Mouse (Mus musculus) MEL (cell line): ENCODE data around the gene Auts2.

ENCODE experiments used
- CTCF ChIP-seq, 3 experiments: IDR thresholded peaks in 2 of 3; conservative IDR thresholded peaks in 1 of 3; 2 replicates each; pipeline ENCODE4 v1.5.1; 2011 to 2012; ENCODE audit warnings: low read length in 3 of 3, low read depth in 2 of 3, mild to moderate bottlenecking in 2 of 3, improper control_type of control experiment in 1 of 3, inconsistent platforms in 1 of 3, mixed read lengths in 1 of 3, moderate library complexity in 1 of 3; ENCODE audit not compliant: control insufficient read depth in 1 of 3, insufficient read depth in 1 of 3, poor library complexity in 1 of 3, severe bottlenecking in 1 of 3
- E2F4 ChIP-seq: IDR thresholded peaks from 2 replicates; pipeline ENCODE4 v1.6.1; 2011; ENCODE audit warnings: low read depth, low read length, improper control_type of control experiment, borderline replicate concordance
- EP300 ChIP-seq, 2 experiments: IDR thresholded peaks; 2 replicates each; pipeline ENCODE4 v1.6.1; 2011; ENCODE audit warnings: improper control_type of control experiment in 2 of 2, low read length in 2 of 2, low read depth in 1 of 2, mild to moderate bottlenecking in 1 of 2
- KAT2A ChIP-seq: conservative IDR thresholded peaks from 2 replicates; pipeline ENCODE4 v1.6.1; 2012; ENCODE audit warnings: low read depth, low read length, improper control_type of control experiment, inconsistent platforms
- MYC ChIP-seq: IDR thresholded peaks from 2 replicates; pipeline ENCODE4 v1.6.1; 2011; ENCODE audit warnings: low read depth, mild to moderate bottlenecking, low read length, improper control_type of control experiment, moderate library complexity
- POLR2A ChIP-seq, 2 experiments: IDR thresholded peaks; 2 replicates each; pipeline ENCODE4 v1.6.1; 2011 to 2012; ENCODE audit warnings: low read length in 2 of 2, mild to moderate bottlenecking in 2 of 2, control low read depth in 1 of 2, improper control_type of control experiment in 1 of 2, low read depth in 1 of 2, moderate library complexity in 1 of 2; ENCODE audit not compliant: control insufficient read depth in 1 of 2, insufficient read depth in 1 of 2, poor library complexity in 1 of 2
- USF2 ChIP-seq, 2 experiments: IDR thresholded peaks; 2 replicates each; pipeline ENCODE4 v1.6.1; 2011 to 2012; ENCODE audit warnings: improper control_type of control experiment in 2 of 2, low read length in 2 of 2, borderline replicate concordance in 1 of 2, inconsistent platforms in 1 of 2, low read depth in 1 of 2, mild to moderate bottlenecking in 1 of 2; ENCODE audit not compliant: insufficient read depth in 1 of 2
- ZNF384 ChIP-seq: IDR thresholded peaks from 2 replicates; pipeline ENCODE4 v1.6.1; 2012; ENCODE audit warnings: low read depth, mild to moderate bottlenecking, inconsistent platforms, low read length, improper control_type of control experiment

- TF ChIP-seq POLR2A (IDR thresholded peaks at IDR 0.05; ENCODE audit: control insufficient read depth in 1 of 2, insufficient read depth in 1 of 2, low read depth in 1 of 2, low read length in 2 of 2, poor library complexity in 1 of 2) (no peak), EP300 (IDR thresholded peaks at IDR 0.05; ENCODE audit: low read depth in 1 of 2, low read length in 2 of 2) (no peak), CTCF (IDR thresholded peaks at IDR 0.05 in 2 of 3, conservative IDR thresholded peaks at IDR 0.05 in 1 of 3; ENCODE audit: control insufficient read depth in 1 of 3, insufficient read depth in 1 of 3, low read depth in 2 of 3, low read length in 3 of 3, poor library complexity in 1 of 3, severe bottlenecking in 1 of 3) (no peak), ZNF384 (no peak), E2F4 (no peak), USF2 (IDR thresholded peaks at IDR 0.05; ENCODE audit: borderline replicate concordance in 1 of 2, insufficient read depth in 1 of 2, low read depth in 1 of 2, low read length in 2 of 2) (no peak), MYC (no peak), KAT2A (no peak)
Measured at GRCm38 (mm10) chr5:131722361-131722760, 820.8 kb downstream of the Auts2 start.
